Mouse (Mus musculus) cerebellum, adult 2 months (tissue): Measurements from ENCODE around the gene AU022751.

Experiments used
- CTCF ChIP-seq: fragments of 200-500 bp; IDR thresholded peaks from 2 replicates; pipeline ENCODE4 v1.5.1; 2011; ENCODE audit warnings: low read depth, mild to moderate bottlenecking, control low read depth, low read length, moderate library complexity, borderline replicate concordance; ENCODE audit not compliant: insufficient read depth
- POLR2A ChIP-seq: fragments of 200-500 bp; IDR thresholded peaks from 2 replicates; pipeline ENCODE4 v1.6.1; 2011; ENCODE audit warnings: low read length, control low read depth, borderline replicate concordance; ENCODE audit not compliant: insufficient read depth

- TF ChIP-seq POLR2A (no peak), CTCF (no peak)
These were observed 9.0 kb upstream of the AU022751 start for GRCm38 (mm10) chrX:6091996-6092757.
